Mouse (Mus musculus) limb, embryonic 12.5 days (tissue): Measurements from ENCODE around the gene Rnf187. TPM values are rescaled to one million over a fixed set of nuclear protein-coding genes. Genes with fewer than 3 reads are reported as not detected.
A peak's percentile ranks its signal among the peaks of the same experiment; 100 is the strongest.

Experiments
- ATAC-seq: fragments of 200-750 bp; cut with Nextera tagmentation; 2 replicates; pipeline ENCODE4 v1.8.0; 2017; ENCODE audit warnings: low read depth, moderate TSS enrichment; ENCODE audit not compliant: insufficient number of reproducible peaks, insufficient read depth, low FRiP score, low TSS enrichment
- H3K27ac ChIP-seq: fragments of 300-500 bp; sonication (generic); 2 replicates; pipeline ENCODE4 v1.5.1; 2016; ENCODE audit warnings: mild to moderate bottlenecking, moderate library complexity
- H3K27me3 ChIP-seq: fragments of 300-500 bp; sonication (generic); 2 replicates; pipeline ENCODE4 v1.6.1; 2016; ENCODE audit warnings: mild to moderate bottlenecking, moderate library complexity
- H3K36me3 ChIP-seq: fragments of 300-500 bp; sonication (generic); 2 replicates; pipeline ENCODE4 v1.6.1; 2016; ENCODE audit warnings: mild to moderate bottlenecking, moderate library complexity
- H3K4me1 ChIP-seq: fragments of 300-500 bp; sonication (generic); replicated peaks from 2 replicates; pipeline ENCODE4 v1.6.1; 2016
- H3K4me2 ChIP-seq: fragments of 300-500 bp; sonication (generic); 2 replicates; pipeline ENCODE4 v1.6.1; 2016; ENCODE audit warnings: mild to moderate bottlenecking, moderate library complexity
- H3K4me3 ChIP-seq: fragments of 300-500 bp; sonication (generic); replicated peaks from 2 replicates; pipeline ENCODE4 v1.5.1; 2016; ENCODE audit warnings: mild to moderate bottlenecking
- H3K9ac ChIP-seq: fragments of 300-500 bp; sonication (generic); replicated peaks from 2 replicates; pipeline ENCODE4 v1.6.1; 2016; ENCODE audit warnings: mild to moderate bottlenecking, moderate library complexity
- H3K9me3 ChIP-seq: fragments of 300-500 bp; sonication (generic); 2 replicates; pipeline ENCODE4 v1.6.1; 2016; ENCODE audit warnings: mild to moderate bottlenecking, moderate library complexity
- WGBS: fragments of 180-500 bp; shearing (Covaris S2); methylation state at CpG from one replicate; pipeline ENCODE4 v1.1.7; 2016; 5-methylcytosine and 5-hydroxymethylcytosine counted together
- polyA plus RNA-seq: library from polyadenylated mRNA; unstranded; fragments of >200 nt; fragmentation: Nextera tagmentation; extraction: Ambion mirVana; gene quantifications from 2 replicates; pipeline ENCODE4 v1.2.1, GENCODE M21; 2016

Gene Rnf187
- polyA plus RNA-seq, 1 experiment from 2014 or later, result 315 TPM

DNA sequence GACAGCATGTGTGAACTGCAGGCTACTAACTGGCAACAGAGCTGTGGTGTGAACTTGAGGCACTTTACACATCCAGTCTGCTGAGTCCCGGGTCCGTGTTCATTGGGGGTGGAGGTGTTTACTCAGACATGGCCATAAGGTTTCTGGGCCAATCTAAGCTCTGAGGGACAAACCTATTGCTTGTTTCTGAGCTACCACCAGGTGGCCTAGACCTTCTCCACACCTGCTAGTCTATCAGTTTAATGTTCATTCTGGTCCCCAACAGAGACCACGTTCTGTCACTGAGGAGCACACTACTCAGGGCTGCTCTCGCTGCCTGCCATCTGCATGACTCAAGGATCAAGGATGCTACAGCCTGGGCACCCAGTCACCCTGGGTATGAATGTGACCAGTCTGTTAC lies 7.1 kb downstream of the Rnf187 start:
- 73% methylated on average over 4 of the region's 4 CpGs for WGBS
- Histone ChIP-seq H3K4me3 (no peak overlapping the region), H3K27ac (no peak overlapping the region), H3K36me3 (peaks cover 55% of the 10 kb centered on the region), H3K9me3 (no peaks in the 10 kb centered on the region), H3K4me2 (no peak overlapping the region), H3K4me1 (peaks cover 3% of the 10 kb centered on the region; the same call in 1 of the 2 replicates), H3K27me3 (no peaks in the 10 kb centered on the region), H3K9ac (no peak overlapping the region)
- no peak for ATAC-seq

GRCm38 (mm10) chr11:58930254-58930653 lies 8.5 kb downstream of the Rnf187 start:
- 0 out of 2 replicates have a peak, but pooled peaks cover 2% of the 10 kb centered on the region for H3K4me1 ChIP-seq
- H3K36me3 ChIP-seq, result peaks cover 44% of the 10 kb centered on the region
- H3K9ac ChIP-seq, result no peak overlapping the region
- H3K27me3 ChIP-seq, result no peaks in the 10 kb centered on the region
- no peak overlapping the region for H3K4me3 ChIP-seq
- WGBS, result 91% methylated on average over 3 of the region's 3 CpGs
- no peak for ATAC-seq
- no peak overlapping the region for H3K4me2 ChIP-seq
- no peaks in the 10 kb centered on the region for H3K9me3 ChIP-seq
- H3K27ac ChIP-seq, result no peak overlapping the region

- ATAC-seq, result no peak
- Histone ChIP-seq H3K9ac (no peak overlapping the region), H3K9me3 (no peaks in the 10 kb centered on the region), H3K4me1 (0 out of 2 replicates have a peak, but pooled peaks cover 2% of the 10 kb centered on the region), H3K4me2 (no peak overlapping the region), H3K4me3 (no peak overlapping the region), H3K27me3 (no peaks in the 10 kb centered on the region), H3K27ac (no peak overlapping the region), H3K36me3 (peaks cover 39% of the 10 kb centered on the region)
- whole genome bisulfite sequencing, result 51% methylated on average over 3 of the region's 3 CpGs
Measured at GRCm38 (mm10) chr11:58929641-58930040, 9.1 kb downstream of the Rnf187 start.

GRCm38 (mm10) chr11:58929055-58929454 lies 9.7 kb downstream of the Rnf187 start:
- WGBS, result 75% methylated on average over 4 of the region's 4 CpGs
- Histone ChIP-seq H3K4me2 (no peak overlapping the region), H3K36me3 (peaks cover 33% of the 10 kb centered on the region), H3K4me3 (no peak overlapping the region), H3K9ac (no peak overlapping the region), H3K27me3 (no peaks in the 10 kb centered on the region), H3K4me1 (0 out of 2 replicates have a peak, but pooled peaks cover 2% of the 10 kb centered on the region), H3K9me3 (no peaks in the 10 kb centered on the region), H3K27ac (no peak overlapping the region)
- no peak for ATAC-seq

DNA sequence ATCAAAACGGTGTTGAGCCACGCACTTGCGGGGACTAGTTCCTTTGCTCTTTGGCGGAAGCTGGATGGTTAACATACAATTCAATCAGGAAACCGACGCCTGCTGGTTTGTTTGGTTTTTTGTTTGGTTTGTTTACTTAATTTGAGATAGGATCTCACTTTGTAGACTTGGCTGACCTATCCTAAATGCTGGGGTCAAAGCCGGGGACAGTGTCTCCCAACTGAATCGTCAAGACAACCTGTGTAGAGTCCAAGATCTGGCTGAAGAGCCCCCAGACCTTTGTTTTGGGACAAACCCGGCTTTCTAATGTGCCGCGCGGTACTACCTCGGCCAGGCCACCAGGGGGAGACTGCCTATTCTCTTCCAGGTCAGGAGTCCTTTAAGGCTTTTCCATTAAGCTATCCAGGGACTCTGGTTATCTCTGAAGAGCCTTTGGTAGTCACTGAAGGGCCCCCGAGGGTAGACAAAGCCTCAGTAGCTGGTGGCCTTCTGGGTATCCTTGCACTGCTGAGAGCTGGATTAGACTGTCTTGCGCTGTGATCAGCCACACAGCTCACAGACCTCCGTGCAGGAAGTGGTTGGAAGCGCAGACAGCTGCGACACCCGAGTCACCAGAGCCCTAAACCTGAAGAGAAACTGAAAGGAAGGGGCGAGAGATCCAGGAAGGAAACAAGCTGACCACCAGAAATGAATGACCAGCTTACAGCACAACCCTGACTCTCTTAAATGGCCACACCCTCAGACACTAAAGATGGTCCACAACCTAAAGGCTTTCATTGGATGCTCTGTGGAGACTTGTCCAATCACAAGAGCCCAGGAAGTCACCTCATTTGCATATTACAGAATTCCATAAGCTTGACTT lies 10.7 kb downstream of the Rnf187 start:
- peak overlapping the region; percentile 15; the same call in 1 of the 2 replicates for H3K4me3 ChIP-seq
- no peak overlapping the region for H3K9ac ChIP-seq
- H3K27me3 ChIP-seq, result 0 out of 2 replicates have a peak, but pooled peaks cover under 1% of the 10 kb centered on the region
- ATAC-seq, result no peak
- 0 out of 2 replicates have a peak, but pooled peaks cover 2% of the 10 kb centered on the region for H3K4me1 ChIP-seq
- peaks cover 23% of the 10 kb centered on the region for H3K36me3 ChIP-seq
- peak overlapping the region; percentile 24 for H3K4me2 ChIP-seq
- no peak overlapping the region for H3K27ac ChIP-seq
- WGBS, result 34% methylated on average over 20 of the region's 20 CpGs
- H3K9me3 ChIP-seq, result no peaks in the 10 kb centered on the region

DNA sequence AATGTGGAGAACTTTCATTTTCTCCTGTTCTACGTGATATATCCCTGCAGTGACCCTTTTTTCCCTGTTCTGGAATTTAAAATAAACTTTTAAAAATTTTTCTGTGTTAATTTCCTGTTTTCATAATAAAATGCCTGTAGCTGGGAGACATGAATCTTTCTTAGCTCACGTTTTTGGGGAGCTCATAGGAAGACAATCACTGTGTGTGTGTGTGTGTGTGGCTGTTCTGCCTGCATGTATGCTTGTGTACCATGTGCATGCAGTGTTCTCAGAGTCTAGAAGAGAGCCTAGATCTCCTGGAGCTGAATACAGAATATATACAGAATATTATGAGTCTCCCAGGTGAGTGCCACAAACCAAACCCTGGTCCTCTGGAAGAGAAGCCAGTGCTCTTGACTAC lies 11.7 kb downstream of the Rnf187 start:
- Histone ChIP-seq H3K4me2 (no peak overlapping the region), H3K4me3 (no peak overlapping the region), H3K27me3 (0 out of 2 replicates have a peak, but pooled peaks cover 4% of the 10 kb centered on the region), H3K27ac (no peak overlapping the region), H3K4me1 (0 out of 2 replicates have a peak, but pooled peaks cover 2% of the 10 kb centered on the region), H3K9ac (no peak overlapping the region), H3K9me3 (no peaks in the 10 kb centered on the region), H3K36me3 (peaks cover 13% of the 10 kb centered on the region)
- 73% methylated on average over 2 of the region's 2 CpGs for WGBS
- ATAC-seq, result no peak

GRCm38 (mm10) chr11:58926651-58927050 lies 12.1 kb downstream of the Rnf187 start:
- WGBS, result 96% methylated on average over 2 of the region's 3 CpGs
- Histone ChIP-seq H3K36me3 (peaks cover 9% of the 10 kb centered on the region), H3K4me1 (0 out of 2 replicates have a peak, but pooled peaks cover 2% of the 10 kb centered on the region), H3K27ac (no peak overlapping the region), H3K4me2 (no peak overlapping the region), H3K4me3 (no peak overlapping the region), H3K9me3 (no peaks in the 10 kb centered on the region), H3K9ac (no peak overlapping the region), H3K27me3 (0 out of 2 replicates have a peak, but pooled peaks cover 4% of the 10 kb centered on the region)
- ATAC-seq, result no peak

DNA sequence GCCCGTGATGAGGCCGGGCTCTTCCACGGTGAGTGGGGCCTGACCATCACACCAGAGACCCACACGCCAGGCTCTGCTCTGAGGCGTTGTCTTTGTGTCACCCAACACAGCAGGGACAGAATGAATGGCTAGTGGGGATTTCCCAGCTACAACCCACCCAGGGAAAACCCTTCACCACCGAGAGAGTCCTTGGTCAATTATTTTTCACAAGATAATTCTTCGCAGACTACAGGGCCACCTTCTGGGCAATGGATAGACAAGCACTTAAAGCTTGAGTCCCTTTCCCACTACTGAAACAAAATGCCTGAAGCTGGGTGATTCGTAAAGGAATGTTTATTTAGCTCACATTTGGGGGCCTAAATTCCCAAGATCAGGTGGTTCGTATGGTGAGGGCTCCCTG lies 16.3 kb downstream of the Rnf187 start:
- no peaks in the 10 kb centered on the region for H3K36me3 ChIP-seq
- no peak overlapping the region for H3K4me3 ChIP-seq
- no peak overlapping the region for H3K27ac ChIP-seq
- H3K27me3 ChIP-seq, result peaks cover 4% of the 10 kb centered on the region; the same call in 1 of the 2 replicates
- no peaks in the 10 kb centered on the region for H3K9me3 ChIP-seq
- H3K9ac ChIP-seq, result no peak overlapping the region
- H3K4me1 ChIP-seq, result peaks cover 3% of the 10 kb centered on the region; the same call in 1 of the 2 replicates
- no peak for ATAC-seq
- 85% methylated on average over 9 of the region's 9 CpGs for WGBS
- no peak overlapping the region for H3K4me2 ChIP-seq

DNA sequence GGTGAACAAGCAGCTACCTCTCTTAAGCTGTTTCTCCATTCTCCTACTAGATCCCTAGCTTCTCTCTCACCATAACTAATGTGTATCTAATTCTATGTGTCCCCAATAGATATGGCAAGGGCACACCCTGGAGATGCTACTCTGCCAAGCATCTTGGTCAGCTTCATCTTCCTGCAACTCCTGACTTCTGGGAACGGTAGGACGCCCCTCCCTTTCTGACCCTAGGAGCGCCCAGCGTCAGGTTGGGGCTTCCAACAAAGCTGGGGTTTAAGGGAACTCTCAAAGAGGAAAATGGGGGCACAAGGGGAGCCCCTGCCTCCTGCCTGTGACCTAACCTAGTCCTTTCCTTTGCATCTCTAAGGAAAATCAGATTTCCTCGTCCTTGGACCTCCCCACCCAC lies 20.0 kb downstream of the Rnf187 start:
- H3K36me3 ChIP-seq, result no peaks in the 10 kb centered on the region
- 73% methylated on average over 5 of the region's 5 CpGs for WGBS
- no peak for ATAC-seq
- peaks cover 4% of the 10 kb centered on the region; the same call in 1 of the 2 replicates for H3K27me3 ChIP-seq
- no peak overlapping the region for H3K9ac ChIP-seq
- peaks cover 6% of the 10 kb centered on the region; the same call in 1 of the 2 replicates for H3K4me1 ChIP-seq
- no peak overlapping the region for H3K27ac ChIP-seq
- no peak overlapping the region for H3K4me3 ChIP-seq
- no peaks in the 10 kb centered on the region for H3K9me3 ChIP-seq
- H3K4me2 ChIP-seq, result no peak overlapping the region

- peaks cover 6% of the 10 kb centered on the region; the same call in 1 of the 2 replicates for H3K4me1 ChIP-seq
- ATAC-seq, result no peak
- no peak within 1 kb of the TSS for H3K9ac ChIP-seq
- no peak within 1 kb of the TSS for H3K4me3 ChIP-seq
- peaks cover 2% of the 10 kb centered on the region; the same call in 1 of the 2 replicates for H3K27me3 ChIP-seq
- H3K9me3 ChIP-seq, result no peaks in the 10 kb centered on the region
- no peak within 1 kb of the TSS for H3K4me2 ChIP-seq
- H3K36me3 ChIP-seq, result no peaks in the 10 kb centered on the region
- H3K27ac ChIP-seq, result no peak within 1 kb of the TSS
- WGBS, result 79% methylated on average over 12 of the region's 12 CpGs
Measured at GRCm38 (mm10) chr11:58917745-58918366, 20.9 kb downstream of the Rnf187 start, which contains the start of gene Btnl10. TSS of gene Btnl10 (plus strand) at chr11:58917908.
